Mouse (Mus musculus): Measurements from ENCODE around the gene Fam71a.

The Fam71a gene

DNA sequence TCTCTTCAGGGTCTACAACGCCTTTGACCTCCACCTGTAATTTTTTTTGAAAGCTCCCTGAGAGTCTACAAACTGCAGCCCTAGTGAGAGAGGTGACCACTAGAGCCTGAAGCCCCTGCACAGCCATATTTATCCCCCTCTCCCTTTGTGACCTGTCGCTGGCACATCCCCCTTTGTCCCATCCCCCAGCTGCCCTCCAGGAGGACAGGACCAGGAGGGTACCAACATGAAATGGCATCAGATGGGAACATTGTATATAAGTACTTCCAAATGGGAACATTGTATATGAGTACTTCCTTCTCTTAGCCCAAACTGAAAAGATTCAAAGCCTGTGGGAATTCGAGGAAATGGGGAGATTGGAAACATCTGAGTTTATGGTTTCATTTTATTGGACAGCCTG lies at the start of gene Fam71a:
Gene Fam71a (minus strand): TSS at position 101 of the 400 bp plus-strand sequence.
- no peak for DNase-seq

DNA sequence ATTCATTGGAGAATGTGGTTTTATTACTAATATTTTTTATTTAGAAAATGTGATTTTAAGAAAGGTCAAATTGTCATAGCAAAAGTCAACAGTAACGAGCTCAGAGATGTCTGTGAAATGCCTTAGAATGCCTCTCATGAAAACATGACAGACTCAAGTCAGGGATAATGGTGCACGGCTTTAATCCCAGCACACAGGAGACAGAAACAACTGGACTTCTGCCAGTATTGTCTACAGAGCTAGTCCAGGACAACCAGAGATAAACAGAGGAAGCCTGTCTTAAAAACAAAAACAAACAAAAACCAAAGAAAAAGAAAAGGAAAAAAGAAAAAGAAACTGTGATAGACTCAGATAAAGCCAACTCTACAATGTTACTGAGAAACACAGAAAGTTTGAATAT lies 46.5 kb upstream of the Fam71a start:
- DNase-seq: no peak

DNA sequence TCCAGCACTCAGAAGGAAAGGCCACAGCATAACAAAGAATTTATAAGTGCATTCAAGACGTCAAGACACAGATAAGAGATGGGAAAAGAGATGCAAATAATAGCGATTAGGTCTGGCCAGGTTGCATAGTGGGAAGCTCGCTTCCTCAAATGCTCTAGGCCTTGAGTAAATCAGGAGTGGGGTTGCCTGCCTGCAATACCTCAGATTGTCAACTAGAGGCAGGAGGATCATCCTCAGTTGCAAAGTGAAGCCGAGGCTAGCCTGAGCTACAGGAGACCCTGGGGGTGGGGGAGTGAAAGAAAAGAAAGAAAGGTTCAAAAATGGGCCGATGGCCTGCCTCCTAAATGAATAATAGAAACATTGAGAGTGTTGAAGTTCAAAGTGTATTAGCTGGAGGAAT lies 41.2 kb upstream of the Fam71a start:
- DNase-seq: no peak

DNA sequence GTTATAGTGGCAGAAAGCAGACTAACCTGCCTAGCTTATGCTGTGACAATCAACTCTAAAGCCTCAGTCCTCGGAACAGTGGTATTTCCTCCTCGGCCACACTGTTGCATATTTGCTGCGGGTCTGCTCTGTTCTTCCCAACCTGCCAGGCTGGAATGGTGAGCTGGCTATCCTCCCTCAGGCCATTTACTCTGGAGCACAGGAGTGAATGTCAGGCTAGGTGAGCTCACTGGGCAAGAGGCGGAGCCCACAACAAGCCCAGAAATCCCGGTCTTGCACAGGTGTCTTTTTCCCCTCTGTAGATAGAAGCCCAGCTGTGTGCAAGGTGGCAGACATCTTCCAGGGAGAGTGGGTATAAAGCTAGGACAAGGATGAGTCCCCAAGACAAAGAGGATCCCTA lies 40.3 kb upstream of the Fam71a start:
- no peak for DNase-seq

DNA sequence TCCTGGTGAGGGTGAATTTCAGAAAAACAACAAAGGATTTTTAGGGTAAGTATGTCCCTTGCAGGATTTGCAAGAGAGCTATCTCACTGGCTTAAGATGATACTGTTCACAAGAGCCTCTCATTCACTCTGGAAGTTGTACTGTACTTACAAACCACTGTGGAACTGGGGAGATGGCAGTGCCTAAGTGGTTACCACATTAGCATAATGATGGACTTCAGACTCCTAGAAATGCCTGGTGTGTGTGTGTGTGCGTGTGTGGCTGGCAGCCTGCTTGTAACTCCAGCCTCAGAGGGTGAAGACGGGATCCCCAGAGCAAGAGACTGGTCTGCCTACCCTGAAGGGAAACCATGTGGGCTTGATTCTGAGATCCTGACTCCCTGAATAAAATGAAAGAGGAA lies 38.9 kb upstream of the Fam71a start:
- DNase-seq: no peak

DNA sequence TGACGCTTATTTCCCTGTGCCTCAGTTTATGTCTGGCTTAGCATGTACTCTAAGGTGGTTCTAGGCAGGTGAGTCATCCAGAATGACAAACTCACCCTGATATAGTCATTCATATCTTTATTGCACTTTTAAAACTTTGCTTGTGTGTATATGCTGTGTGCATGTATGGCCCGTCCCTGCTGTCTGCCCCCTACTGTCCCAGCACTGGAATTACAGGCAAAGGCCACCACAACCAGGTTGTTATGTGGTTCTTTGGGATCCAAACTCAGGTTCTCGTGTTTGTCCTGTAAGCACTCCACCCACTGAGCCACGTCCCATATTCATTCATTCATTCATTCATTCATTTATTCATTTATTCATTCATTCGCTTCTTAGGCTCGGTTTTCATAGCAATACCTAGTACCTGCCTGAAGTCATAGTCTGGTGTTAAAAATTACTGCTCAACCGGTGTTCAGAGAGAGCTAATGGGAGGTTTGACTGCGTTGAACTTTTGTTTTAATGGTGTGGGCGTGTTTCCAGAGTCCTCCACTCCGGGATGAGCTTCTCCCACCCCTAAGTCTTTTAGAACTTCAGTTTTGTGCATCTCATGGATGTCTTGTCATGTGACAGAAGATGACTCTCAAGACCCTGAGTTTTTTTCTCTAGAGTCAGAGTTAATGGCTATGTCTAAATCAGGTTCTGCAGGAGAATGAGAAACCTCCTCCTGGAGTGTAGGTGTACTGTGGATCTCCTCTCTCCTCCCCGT lies 37.8 kb upstream of the Fam71a start:
- no peak for DNase-seq

DNA sequence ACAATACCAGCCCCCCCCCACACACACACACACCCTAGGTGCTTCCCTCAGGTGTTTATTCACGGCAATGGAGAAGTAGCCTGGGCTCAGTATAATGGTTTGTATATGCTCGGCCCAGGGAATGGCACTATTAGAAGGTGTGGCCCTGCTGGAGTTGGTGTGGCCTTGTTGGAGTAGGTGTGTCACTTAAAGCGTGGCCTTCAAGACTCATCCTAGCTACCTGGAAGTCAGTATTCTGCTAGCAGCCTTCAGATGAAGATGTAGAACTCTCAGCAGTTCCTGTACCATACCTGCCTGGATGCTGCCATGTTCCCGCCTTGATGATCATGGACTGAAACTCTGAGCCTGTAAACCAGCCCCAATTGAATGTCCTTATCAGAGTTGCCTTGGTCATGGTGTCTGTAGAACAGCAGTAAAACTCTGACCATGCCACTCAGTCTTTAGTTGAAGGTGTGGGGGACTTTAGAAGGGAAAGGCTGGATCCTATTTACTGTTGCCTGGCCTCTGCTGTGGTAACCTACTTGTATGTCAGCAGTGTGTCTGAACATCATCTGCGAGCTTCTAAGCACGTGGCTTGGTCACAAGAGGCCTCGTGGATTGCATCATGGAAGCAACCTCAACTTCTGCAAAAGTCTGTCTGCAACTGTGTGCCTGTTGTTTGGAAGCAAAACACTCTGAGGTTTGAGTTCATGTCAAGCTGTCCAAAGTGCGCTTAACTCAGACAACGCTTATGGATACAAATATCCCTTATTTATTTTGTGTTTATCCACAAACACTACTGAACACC lies 36.4 kb upstream of the Fam71a start:
- DNase-seq: no peak

DNA sequence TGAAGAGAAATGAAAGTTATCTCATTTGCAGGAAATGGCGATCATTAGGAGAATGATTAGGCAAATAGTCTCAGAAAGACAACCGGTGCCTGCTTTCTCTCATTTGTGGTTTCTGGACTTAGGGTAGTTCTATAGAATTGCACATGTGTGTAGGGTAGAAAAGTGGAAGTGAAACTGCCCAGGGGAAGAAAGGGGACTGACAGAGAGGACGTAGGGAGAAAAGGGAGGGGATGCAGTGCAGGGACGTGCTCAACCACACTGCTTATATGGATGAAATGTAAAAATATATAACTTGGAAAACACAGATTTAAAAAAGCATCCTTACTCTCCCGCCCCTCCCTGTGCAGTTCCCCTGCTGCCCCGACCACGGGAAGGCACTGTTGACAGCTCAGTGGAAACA lies 33.3 kb upstream of the Fam71a start:
- DNase-seq: no peak

DNA sequence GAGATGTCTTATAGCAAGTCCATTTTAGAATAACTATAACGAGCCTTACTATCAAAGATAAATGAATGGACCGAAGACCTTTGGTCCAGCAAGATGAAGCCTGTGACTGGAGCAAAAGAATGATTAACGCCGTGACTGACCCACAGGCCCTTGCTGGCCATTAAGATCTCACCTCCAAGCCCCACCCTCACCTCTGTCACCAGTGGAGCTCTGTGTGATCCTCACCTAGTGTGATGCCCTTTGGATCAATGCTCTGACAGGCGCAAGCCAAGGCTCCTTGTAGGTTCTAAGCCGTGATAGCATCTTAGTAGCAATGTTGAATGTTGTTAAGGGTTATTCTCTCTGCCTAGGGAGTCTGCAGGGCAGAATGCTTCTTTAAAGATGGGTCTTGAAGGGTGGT lies 31.4 kb upstream of the Fam71a start:
- no peak for DNase-seq

DNA sequence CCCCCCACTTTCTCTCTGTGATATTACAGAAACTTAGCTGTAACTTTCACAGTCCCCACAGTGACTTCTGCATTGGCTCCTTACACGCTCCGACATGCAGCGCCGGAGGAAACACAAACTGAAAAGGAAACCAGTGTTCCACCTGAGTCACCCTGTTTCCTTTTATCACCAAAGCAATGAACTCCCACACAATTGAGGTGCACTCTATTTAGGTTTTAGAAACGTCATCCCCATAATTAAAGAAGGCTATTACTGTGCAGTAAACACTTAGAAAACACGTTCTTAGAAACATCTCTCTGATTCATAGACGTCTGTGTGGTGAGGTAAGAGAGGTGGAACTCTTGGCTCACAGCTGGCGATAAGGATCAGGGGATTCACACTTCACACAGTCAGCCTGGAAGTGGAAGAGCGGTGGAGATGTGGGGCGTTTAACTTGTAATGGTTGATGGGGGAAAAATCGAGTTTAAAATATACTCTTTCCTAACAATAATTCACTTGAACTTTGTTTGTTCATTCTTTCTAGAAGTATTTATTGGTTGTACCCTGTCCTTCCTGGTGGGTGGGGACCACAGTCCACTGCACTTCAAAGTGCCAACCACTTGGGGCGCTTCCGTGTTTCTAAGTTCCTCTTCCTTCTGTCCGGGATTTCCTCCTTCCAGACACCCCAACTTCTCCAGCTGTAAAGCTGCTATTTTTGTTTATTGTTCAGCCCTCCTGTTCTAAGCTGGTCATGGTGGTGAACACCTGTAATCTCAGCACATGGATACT lies 29.2 kb upstream of the Fam71a start:
- no peak for DNase-seq

DNA sequence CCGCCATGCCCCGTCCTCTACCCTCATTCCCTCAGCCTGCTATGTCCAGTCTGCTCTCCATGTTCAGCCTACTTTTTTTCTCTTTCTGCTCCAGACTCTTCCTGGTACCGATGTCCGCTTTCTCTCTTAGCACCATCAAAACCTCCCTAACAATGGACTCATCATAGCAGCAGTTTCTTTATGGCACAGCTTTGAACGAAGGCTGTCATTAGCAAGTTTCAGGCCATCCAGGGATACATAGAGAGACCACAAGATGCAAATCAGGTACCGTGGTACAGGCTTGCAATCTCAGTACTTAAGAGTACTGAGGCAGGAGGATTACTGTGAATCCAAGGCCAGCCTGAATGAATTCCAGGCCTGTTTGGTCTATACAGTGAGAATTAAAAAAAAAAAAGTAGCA lies 28.1 kb upstream of the Fam71a start:
- no peak for DNase-seq

DNA sequence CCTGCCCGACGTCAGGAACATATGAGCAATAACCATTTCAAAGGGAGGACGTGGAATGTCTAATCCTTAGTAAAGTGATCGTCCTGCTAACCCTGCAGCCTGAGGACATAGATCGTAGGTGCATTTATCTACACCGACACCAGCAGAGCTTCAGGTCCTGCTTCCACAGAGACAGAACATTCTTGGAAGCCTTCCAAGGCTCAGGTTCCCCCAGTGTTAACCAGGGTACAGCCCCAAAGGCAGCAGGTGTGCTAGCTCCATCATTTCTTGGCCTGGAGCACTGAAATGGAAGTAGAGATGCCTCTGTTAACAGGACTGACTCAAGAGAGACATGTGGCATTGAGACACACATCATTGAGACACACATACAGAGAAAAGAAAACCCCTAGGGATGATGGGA lies 27.6 kb upstream of the Fam71a start:
- DNase-seq: no peak

DNA sequence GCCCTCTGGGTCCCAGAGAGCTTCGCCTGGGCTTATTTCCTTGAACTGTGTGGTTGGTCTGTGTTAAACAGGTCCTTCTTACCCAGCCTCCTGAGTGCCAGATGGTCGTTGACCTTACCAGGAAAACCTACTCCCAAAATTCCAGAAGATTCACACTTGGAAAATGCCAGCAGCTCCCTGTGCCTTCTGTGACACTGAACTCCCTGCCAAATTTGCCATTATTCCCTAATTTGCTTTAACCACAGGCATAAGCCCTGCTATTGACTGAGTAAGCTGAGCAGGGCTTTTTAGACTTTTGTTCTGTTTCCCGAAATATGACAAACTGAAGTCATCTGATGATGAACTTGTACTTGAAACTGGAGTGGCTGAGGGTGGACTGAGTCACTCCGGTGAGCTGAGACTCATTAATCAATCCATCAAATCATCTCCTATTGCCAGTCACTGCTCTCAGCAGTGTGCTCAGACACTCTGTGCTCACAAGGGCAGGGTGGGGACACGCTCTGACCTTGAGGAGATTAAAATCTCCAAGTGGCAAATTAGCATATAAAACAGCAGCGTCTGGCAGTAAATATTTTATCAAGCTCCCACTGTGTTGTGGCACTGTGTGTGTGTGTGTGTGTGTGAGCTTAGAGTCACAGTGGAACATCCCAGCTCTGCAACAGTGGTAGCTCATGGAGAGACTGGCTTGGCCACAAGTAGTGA lies 25.2 kb upstream of the Fam71a start:
- DNase-seq: peak; percentile 8 to 28

DNA sequence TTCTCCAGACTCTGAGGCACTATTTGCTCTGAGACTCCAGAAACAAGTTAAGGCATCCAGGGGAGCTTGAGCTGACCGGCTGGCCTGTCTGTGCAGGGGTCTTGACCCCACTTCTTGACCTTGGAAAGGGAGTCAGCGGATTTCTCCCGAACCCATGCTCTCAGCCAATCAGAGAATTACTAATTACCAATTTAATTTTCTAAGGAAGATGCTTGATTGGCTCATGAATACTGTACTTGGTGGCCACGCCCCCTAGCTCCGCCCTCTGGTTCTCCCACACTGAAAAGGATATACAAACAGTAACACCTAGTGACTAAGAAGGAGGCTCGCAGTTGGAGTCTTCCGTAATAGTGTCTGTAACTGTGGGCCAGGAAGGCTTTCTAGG lies 21.8 kb upstream of the Fam71a start:
- DNase-seq: no peak

DNA sequence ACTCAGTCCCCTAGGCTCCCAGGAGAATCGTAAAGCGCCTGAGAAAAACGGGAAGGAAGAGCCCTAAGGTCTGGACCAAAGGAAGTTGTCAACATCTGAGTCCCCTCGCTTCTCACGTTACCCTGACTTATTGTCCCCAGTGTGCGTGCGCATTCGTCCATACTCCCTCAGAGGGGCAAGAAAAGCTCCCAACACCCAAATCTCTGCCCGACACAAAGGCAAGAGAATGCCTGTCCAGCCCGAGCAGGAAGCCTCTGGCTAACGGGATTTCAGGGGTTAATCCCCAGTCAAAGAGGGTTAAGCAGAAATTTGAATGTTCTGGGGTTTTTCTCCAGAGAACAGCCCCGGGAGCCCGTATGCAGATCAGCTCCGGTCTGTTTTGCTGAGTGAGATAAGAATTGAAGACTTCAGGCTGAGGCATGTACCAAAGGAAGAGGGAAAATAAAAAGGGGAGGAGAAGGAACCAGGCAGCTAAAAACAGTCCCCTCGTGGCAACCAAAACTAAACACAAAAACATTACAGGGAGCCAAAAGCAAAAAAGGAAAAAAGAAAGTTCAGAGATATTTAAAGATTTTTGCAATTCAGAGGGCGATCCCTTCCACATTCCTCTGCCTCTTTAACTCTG lies 21.3 kb upstream of the Fam71a start:
- no peak for DNase-seq

DNA sequence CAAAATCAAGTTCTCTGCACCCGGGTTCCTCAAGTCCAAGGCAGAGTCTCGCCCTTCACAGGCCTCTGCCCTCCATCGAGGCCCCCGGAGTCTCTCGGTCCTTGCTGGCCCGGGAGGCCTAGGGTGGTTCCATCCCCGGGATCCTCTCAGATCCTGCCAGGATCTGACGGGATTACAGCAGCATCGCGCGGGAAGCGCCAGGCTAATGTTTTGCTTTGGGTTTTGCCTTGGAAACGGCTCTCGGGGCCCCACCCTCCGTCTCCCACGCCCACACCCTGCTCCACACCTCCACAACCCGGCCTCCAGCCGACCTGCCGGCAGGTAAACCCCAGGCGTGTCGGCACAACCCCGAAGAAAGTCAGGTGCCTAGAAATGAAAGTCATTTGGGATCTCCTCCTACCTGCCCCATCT lies 20.2 kb upstream of the Fam71a start:
- peak; percentile 17 for DNase-seq

DNA sequence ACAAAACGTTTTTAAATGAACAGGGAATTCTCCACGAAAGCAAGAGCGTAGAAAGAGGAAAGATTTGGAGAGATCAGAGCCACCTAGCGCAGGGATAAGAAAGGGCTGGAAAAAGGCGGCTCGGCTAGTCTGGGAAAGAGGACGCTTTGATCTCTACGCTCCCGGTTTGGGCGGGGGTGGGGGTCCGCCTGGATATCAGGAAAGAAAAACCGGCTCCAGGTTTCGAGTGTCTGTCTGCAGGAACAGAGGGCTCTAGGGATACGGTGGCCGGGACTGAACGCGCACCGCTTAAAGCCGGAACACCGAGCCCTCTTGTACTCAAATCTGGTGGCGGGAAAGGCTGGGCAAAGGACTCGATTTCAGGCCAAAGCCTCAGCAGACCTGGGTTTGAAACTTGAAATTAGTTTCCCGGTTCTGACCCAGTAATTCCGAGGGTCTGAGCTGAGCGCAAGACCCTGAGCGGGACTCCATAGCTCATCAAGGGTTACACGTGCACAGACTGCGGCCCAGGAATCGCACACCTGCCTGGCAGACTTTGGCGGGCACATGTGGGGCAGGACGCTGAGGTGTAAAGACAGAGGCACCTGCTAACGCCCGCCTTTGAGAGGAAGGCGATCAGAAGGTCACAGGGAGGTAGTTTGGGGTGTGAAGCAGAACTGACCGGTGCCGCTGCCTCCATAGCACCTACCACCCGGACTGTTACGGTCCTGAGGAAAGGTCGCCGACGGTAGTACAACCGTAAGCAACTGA lies 19.6 kb upstream of the Fam71a start:
- DNase-seq: peak; percentile 25 to 28

DNA sequence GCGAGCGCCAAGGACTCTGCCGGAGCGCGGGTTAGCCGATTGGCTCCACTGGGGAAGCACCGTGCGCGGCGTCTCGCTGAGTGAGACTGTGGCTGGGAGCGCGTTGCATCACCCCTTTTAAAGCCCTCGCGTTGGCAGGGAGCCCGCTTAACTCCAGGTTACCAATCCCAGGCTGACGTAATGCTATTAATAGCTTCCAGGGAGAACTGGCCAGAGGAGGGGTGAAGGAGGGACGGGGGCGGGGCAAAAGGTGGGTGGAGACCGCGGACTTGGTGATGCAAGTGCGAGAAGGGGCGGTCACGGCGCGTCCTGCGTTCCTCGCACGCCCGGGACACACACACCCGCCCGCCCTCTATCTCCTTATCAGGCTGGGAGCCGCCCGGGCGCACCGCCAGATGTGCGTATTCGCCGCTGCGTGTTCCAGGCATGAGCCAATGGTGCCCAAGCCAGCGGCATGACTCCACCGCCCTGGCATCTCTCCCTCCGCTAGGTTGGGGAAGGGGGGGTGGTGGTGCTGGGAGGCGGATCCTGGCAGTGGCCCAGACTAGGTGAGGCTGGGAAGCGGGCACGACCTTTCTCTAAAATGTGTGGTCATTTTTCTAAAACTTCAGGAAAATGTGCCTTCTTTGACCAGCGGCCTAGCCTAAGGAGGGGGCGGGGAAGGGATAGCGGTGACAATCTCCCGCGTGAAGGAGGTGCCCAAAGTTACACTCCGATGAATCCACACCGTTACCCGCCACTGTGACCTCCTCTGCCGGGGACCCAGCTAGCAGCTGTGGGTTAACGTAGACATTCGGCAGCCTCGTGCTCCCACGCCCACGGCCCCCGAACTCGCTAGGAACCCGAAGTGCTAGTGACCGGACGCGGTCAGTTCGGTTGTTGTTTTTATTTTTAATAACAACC lies 18.8 kb upstream of the Fam71a start:
- peak; percentile 84 to 85 for DNase-seq

DNA sequence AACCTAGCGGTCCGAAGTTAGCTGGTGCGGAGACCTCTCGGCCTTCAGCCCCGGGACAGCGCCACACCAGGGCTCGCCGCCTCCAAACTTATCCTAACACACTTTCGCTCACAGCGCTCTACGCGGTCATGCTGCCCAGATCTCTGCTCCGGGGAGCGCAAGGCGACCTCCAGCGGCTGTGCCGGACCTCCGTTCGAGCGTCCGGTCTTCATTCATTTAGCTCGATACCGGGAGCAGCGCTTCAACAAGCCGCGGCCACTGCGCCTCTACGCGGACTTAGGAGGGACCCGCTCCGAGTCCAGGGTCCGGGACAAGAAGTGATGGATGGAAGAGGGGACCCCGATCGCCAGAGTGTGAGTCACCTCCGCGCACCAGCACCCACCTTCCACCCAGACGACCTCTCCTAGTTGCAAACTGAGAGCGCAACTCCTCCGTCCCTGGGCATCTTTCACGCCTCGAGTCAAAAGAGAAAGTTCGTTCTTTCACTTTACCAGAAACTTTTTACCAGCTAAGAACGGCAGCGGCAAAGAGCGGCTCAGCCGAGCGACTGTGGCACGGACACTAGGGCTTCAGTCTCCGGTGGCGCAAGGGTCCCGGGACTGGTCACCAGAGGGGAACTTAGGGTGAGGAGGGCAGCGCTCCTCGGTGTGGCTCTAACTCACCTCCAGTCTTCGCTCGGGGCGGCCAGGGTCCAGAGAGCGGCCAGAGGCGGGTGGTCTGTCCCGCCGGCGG lies 18.0 kb upstream of the Fam71a start:
- peak; percentile 46 to 51 for DNase-seq

All from cerebellum, postnatal 36 days (tissue).